Mouse (Mus musculus): Measurements from ENCODE around the gene Ptprn2. TPM values are rescaled to one million over a fixed set of nuclear protein-coding genes. Genes with fewer than 3 reads are reported as not detected.

Ptprn2 gene
- polyA plus RNA-seq, 1 experiment from 2014 or later = 2.9 TPM

DNA sequence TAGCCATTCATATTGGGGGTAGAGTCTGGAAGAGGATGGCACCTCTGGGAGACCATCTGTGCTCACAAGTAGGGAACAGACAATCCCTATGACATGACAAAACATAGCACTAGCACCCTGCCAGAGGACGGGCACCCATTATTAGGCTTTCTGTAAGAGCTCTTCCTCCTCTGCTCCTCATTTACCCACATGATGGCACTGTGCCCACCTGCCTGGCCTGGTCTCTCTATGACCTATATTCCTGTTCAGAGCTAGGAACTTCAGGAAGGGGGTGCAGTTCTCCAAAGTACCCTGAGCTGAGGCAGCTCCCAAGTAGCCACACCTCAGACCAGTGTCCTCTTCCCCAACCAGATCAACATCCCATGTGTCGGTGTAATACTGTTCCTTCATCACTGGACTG, 777.6 kb downstream of the Ptprn2 start:
- 91% methylated on average over 2 of the region's 2 CpGs for WGBS
- no peak for ATAC-seq (ENCODE audit: insufficient read depth, low FRiP score, low TSS enrichment)

DNA sequence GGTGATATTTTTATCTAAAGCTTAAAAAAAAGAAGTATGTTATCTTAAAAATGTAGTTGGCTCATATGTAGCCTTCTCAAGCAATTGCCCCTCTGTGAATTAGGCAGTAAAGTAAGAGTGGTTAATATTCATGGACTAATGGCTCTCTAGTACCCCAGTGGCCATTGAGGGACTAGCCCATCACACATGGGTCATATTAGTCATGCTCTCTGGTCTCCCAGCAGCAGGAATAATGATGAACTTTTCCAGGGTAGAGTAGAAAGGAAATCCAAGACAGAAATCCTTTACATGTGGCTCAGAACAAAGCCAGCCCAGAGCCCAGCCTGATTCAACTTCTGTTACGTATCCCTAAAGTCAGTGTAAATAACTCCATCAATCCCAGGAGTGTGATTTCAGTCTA, 779.7 kb downstream of the Ptprn2 start:
- no peak overlapping the region for H3K4me2 ChIP-seq (ENCODE audit: low read depth)
- no peak overlapping the region for H3K4me3 ChIP-seq (ENCODE audit: low read depth, low read length)
- H3K27me3 ChIP-seq (ENCODE audit: control insufficient read depth, insufficient read depth, low read length) = no peaks in the 10 kb centered on the region
- no peak for DNase-seq (ENCODE audit: low spot score)
- 32% methylated on average over 1 of the region's 1 CpGs for WGBS
- peaks cover 2% of the 10 kb centered on the region; the same call in 1 of the 2 replicates for H3K4me1 ChIP-seq (ENCODE audit: control insufficient read depth, insufficient read depth, low read length)
- H3K9me3 ChIP-seq (ENCODE audit: control insufficient read depth, low read length) = no peaks in the 10 kb centered on the region
- peak; percentile 72 for ATAC-seq (ENCODE audit: insufficient read depth, low FRiP score, low TSS enrichment)
- no peak overlapping the region for H3K9ac ChIP-seq (ENCODE audit: low read length)
- H3K36me3 ChIP-seq (ENCODE audit: control insufficient read depth, insufficient read depth, low read length) = no peaks in the 10 kb centered on the region
- no peak overlapping the region for H3K27ac ChIP-seq (ENCODE audit: low read depth, low read length)

More for the DNA sequence above, 777.6 kb downstream of the Ptprn2 start:
- Histone ChIP-seq H3K27ac (ENCODE audit: low read depth, low read length) (no peak overlapping the region), H3K9ac (ENCODE audit: low read length) (no peak overlapping the region), H3K9me3 (ENCODE audit: control insufficient read depth, low read length) (no peaks in the 10 kb centered on the region), H3K4me3 (ENCODE audit: low read depth, low read length) (no peak overlapping the region), H3K27me3 (ENCODE audit: control insufficient read depth, insufficient read depth, low read length) (no peaks in the 10 kb centered on the region), H3K4me2 (ENCODE audit: low read depth) (no peak overlapping the region), H3K4me1 (ENCODE audit: control insufficient read depth, insufficient read depth, low read length) (peaks cover 7% of the 10 kb centered on the region; the same call in 1 of the 2 replicates), H3K36me3 (ENCODE audit: control insufficient read depth, insufficient read depth, low read length) (no peaks in the 10 kb centered on the region)
- no peak for DNase-seq (ENCODE audit: low spot score)

DNA sequence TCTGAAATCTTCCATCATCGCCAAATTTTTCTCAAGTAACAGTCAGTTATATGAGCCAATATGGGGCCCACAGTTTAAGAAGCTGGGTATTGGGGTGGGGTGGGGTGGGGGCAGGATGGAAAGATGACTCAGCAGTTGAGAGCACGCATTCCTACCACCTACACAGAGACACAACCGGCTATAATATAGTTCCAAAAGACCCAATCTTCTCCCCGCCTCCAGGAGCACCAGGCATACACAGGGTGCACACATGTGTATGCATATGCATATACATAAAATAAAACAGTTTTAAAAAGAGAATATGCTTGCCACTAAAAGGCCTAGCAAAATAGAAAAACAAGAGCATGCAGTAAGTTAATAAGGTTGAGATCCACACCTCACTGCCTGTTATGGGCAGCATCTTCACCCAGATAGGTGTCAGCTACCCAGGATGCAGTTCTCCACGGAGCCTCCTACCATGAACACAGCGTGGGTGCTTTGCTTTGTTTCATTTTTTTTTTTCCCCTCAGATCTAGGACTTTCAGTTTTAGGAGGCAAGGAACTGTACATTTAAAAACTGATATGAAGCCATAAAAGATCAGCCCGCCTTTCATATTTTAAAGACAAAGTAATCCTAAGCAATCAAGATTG, 783.1 kb downstream of the Ptprn2 start:
- no peak overlapping the region for H3K4me2 ChIP-seq (ENCODE audit: low read depth)
- no peak for DNase-seq (ENCODE audit: low spot score)
- H3K36me3 ChIP-seq (ENCODE audit: control insufficient read depth, insufficient read depth, low read length) = no peaks in the 10 kb centered on the region
- no peak overlapping the region; the same call in 1 of the 2 replicates for H3K27ac ChIP-seq (ENCODE audit: low read depth, low read length)
- no peak overlapping the region for H3K9ac ChIP-seq (ENCODE audit: low read length)
- ATAC-seq (ENCODE audit: insufficient read depth, low FRiP score, low TSS enrichment) = no peak
- 87% methylated on average over 7 of the region's 7 CpGs for WGBS
- H3K4me1 ChIP-seq (ENCODE audit: control insufficient read depth, insufficient read depth, low read length) = peaks cover 7% of the 10 kb centered on the region; the same call in 1 of the 2 replicates
- no peak overlapping the region for H3K4me3 ChIP-seq (ENCODE audit: low read depth, low read length)
- no peaks in the 10 kb centered on the region for H3K27me3 ChIP-seq (ENCODE audit: control insufficient read depth, insufficient read depth, low read length)
- no peaks in the 10 kb centered on the region for H3K9me3 ChIP-seq (ENCODE audit: control insufficient read depth, low read length)

DNA sequence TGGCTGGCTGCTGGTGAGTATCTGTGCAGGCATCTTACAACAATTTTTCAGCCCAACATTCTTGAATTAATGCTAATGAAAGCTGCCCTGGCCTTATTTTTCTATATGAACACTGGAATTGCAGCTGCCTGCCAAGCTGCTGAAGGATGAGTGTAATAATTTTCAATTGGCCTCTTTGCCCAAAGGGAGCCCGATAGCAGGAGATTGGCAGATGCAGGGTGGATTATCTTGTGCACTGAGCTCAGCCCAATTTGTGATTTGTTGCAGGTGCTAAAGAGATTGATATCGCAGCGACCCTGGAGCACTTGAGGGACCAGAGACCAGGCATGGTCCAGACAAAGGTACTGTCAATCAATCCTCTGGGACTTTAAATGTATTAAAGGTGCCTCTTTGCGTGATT, 783.8 kb downstream of the Ptprn2 start:
- H3K4me2 ChIP-seq (ENCODE audit: low read depth) = no peak overlapping the region
- H3K4me1 ChIP-seq (ENCODE audit: control insufficient read depth, insufficient read depth, low read length) = peaks cover 7% of the 10 kb centered on the region; the same call in 1 of the 2 replicates
- H3K9ac ChIP-seq (ENCODE audit: low read length) = no peak overlapping the region
- no peak overlapping the region for H3K4me3 ChIP-seq (ENCODE audit: low read depth, low read length)
- H3K36me3 ChIP-seq (ENCODE audit: control insufficient read depth, insufficient read depth, low read length) = no peaks in the 10 kb centered on the region
- DNase-seq (ENCODE audit: low spot score) = no peak
- no peak for ATAC-seq (ENCODE audit: insufficient read depth, low FRiP score, low TSS enrichment)
- 87% methylated on average over 4 of the region's 4 CpGs for WGBS
- H3K27ac ChIP-seq (ENCODE audit: low read depth, low read length) = no peak overlapping the region; the same call in 1 of the 2 replicates
- H3K9me3 ChIP-seq (ENCODE audit: control insufficient read depth, low read length) = no peaks in the 10 kb centered on the region
- no peaks in the 10 kb centered on the region for H3K27me3 ChIP-seq (ENCODE audit: control insufficient read depth, insufficient read depth, low read length)

DNA sequence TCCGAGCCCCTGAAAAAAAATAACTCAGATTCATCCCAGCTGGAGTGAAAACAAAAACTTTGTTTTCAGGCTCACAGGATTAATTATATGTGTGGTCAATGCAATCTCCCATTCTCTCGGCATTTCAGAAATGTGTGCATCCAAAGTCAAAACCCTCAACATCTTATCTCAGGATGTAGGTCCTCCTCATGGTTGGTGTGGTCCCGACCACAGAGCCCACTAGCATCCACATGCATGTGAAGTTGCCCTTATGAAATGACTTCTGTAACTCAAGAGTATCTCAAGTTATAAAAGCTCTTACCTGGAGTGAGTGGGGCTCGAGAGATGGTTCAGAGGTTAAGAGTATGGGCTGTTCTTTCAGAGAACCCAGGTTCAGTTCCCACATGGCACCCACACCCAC, 784.7 kb downstream of the Ptprn2 start:
- ATAC-seq (ENCODE audit: insufficient read depth, low FRiP score, low TSS enrichment) (no peak), DNase-seq (ENCODE audit: low spot score) (no peak)
- H3K4me2 ChIP-seq (ENCODE audit: low read depth) = no peak overlapping the region
- H3K36me3 ChIP-seq (ENCODE audit: control insufficient read depth, insufficient read depth, low read length) = no peaks in the 10 kb centered on the region; the same call in 1 of the 2 replicates
- H3K9me3 ChIP-seq (ENCODE audit: control insufficient read depth, low read length) = no peaks in the 10 kb centered on the region
- H3K4me3 ChIP-seq (ENCODE audit: low read depth, low read length) = no peak overlapping the region
- H3K27ac ChIP-seq (ENCODE audit: low read depth, low read length) = no peak overlapping the region
- H3K27me3 ChIP-seq (ENCODE audit: control insufficient read depth, insufficient read depth, low read length) = no peaks in the 10 kb centered on the region
- peaks cover 6% of the 10 kb centered on the region; the same call in 1 of the 2 replicates for H3K4me1 ChIP-seq (ENCODE audit: control insufficient read depth, insufficient read depth, low read length)
- no peak overlapping the region for H3K9ac ChIP-seq (ENCODE audit: low read length)
- WGBS = 89% methylated on average over 4 of the region's 4 CpGs

DNA sequence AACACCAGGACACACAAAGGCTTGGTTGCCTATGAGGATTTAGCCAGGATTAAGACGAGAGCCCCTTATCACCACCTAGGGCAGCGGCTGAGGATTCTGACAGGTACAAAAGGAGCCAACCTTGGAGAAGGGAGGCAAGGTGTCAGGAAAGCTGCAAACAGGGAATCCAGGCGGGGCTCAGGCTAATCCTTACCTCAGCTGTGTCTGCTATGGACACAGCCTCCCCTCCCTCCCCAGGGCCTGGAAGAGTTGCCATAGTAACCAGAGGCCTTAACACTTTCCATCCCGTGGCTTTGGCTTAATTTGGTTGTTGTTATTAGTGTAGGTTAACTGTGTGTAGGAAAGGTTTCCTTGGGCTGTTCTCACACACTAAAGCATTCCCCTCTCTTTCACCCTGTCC, 787.6 kb downstream of the Ptprn2 start:
- H3K27me3 ChIP-seq (ENCODE audit: control insufficient read depth, insufficient read depth, low read length) = no peaks in the 10 kb centered on the region
- no peak overlapping the region for H3K4me3 ChIP-seq (ENCODE audit: low read depth, low read length)
- no peak overlapping the region; the same call in 1 of the 2 replicates for H3K9ac ChIP-seq (ENCODE audit: low read length)
- no peak overlapping the region for H3K4me2 ChIP-seq (ENCODE audit: low read depth)
- peak; percentile 60; the same call in 1 of the 2 replicates for ATAC-seq (ENCODE audit: insufficient read depth, low FRiP score, low TSS enrichment)
- H3K27ac ChIP-seq (ENCODE audit: low read depth, low read length) = peak overlapping the region; percentile 34; the same call in 1 of the 2 replicates
- no peaks in the 10 kb centered on the region; the same call in 1 of the 2 replicates for H3K36me3 ChIP-seq (ENCODE audit: control insufficient read depth, insufficient read depth, low read length)
- H3K4me1 ChIP-seq (ENCODE audit: control insufficient read depth, insufficient read depth, low read length) = peaks cover 5% of the 10 kb centered on the region; the same call in 1 of the 2 replicates
- no peaks in the 10 kb centered on the region for H3K9me3 ChIP-seq (ENCODE audit: control insufficient read depth, low read length)
- DNase-seq (ENCODE audit: low spot score) = peak; percentile 41
- WGBS = 26% methylated on average over 4 of the region's 4 CpGs

DNA sequence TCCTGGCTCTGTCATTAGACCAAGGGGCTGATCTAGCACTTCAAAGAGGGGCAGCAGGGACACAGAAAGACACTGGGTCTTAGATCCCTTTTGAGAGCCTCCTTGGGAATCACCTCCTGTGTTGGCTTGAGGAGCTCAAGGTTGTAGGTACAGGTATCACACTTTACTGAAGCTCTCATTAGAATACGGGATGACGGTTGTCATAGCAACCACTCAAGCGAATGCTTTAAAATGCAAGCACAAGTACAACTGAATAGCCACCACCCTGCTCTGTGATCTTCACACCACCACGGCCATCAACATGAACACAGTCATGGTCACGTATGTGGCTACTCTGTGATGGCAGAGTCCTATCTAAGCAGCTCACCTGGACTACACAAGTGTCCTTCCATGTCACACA, 789.1 kb downstream of the Ptprn2 start:
- Histone ChIP-seq H3K27me3 (ENCODE audit: control insufficient read depth, insufficient read depth, low read length) (no peaks in the 10 kb centered on the region), H3K4me1 (ENCODE audit: control insufficient read depth, insufficient read depth, low read length) (peaks cover 5% of the 10 kb centered on the region; the same call in 1 of the 2 replicates), H3K36me3 (ENCODE audit: control insufficient read depth, insufficient read depth, low read length) (no peaks in the 10 kb centered on the region; the same call in 1 of the 2 replicates), H3K27ac (ENCODE audit: low read depth, low read length) (no peak overlapping the region), H3K9ac (ENCODE audit: low read length) (no peak overlapping the region), H3K4me3 (ENCODE audit: low read depth, low read length) (no peak overlapping the region), H3K4me2 (ENCODE audit: low read depth) (no peak overlapping the region), H3K9me3 (ENCODE audit: control insufficient read depth, low read length) (no peaks in the 10 kb centered on the region)
- DNase-seq (ENCODE audit: low spot score) (no peak), ATAC-seq (ENCODE audit: insufficient read depth, low FRiP score, low TSS enrichment) (no peak)
- WGBS = 78% methylated on average over 5 of the region's 5 CpGs

DNA sequence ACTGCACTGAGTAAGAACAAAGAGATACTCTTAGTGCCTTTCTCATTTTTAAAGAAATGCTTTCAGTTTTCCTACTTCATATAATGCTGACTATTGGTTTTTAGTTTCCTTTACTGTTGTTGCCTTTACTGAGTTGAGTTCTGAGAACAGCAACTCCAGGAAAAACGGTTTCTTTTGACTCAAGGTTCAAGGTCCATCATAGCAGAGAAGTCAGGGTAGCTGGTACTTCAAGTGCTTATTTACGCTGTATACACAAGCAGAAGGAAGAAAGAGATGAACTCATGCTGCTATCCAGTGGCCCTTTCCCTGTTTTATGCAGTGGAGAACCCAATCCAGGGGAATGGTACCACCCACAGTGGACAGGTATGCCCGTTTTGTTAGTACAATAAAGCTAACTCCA, 795.3 kb downstream of the Ptprn2 start:
- ATAC-seq (ENCODE audit: insufficient read depth, low FRiP score, low TSS enrichment) (no peak), DNase-seq (ENCODE audit: low spot score) (no peak)
- Histone ChIP-seq H3K9ac (ENCODE audit: low read length) (no peak overlapping the region), H3K27ac (ENCODE audit: low read depth, low read length) (no peak overlapping the region), H3K4me3 (ENCODE audit: low read depth, low read length) (no peak overlapping the region), H3K4me2 (ENCODE audit: low read depth) (no peak overlapping the region), H3K4me1 (ENCODE audit: control insufficient read depth, insufficient read depth, low read length) (no peaks in the 10 kb centered on the region), H3K36me3 (ENCODE audit: control insufficient read depth, insufficient read depth, low read length) (no peaks in the 10 kb centered on the region; the same call in 1 of the 2 replicates), H3K27me3 (ENCODE audit: control insufficient read depth, insufficient read depth, low read length) (no peaks in the 10 kb centered on the region), H3K9me3 (ENCODE audit: control insufficient read depth, low read length) (no peaks in the 10 kb centered on the region)
- 89% methylated on average over 3 of the region's 3 CpGs for WGBS

DNA sequence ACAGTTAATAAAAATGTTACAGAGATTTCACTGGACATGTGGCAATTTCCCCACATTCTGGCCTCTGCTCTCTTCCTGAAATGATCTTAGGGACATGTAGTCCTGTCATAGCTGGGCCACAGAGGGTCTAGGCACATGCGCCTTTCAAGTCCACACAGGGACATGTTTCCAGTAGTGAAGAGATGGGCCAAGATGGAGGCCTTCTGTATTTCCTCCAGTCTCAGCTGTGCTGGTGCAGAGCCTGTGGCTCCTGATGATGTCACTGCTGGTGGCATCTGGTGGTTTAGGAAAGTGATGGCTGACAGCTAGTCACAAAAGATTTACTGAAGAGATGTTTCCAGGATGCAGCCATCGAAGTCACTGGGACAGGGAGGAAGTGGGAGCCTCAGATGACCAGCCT, 797.1 kb downstream of the Ptprn2 start:
- no peak for DNase-seq (ENCODE audit: low spot score)

More for the DNA sequence above, 797.1 kb downstream of the Ptprn2 start:
- H3K9me3 ChIP-seq (ENCODE audit: control insufficient read depth, low read length) = no peaks in the 10 kb centered on the region
- H3K4me3 ChIP-seq (ENCODE audit: low read depth, low read length) = no peak overlapping the region
- 85% methylated on average over 2 of the region's 2 CpGs for WGBS
- no peaks in the 10 kb centered on the region for H3K4me1 ChIP-seq (ENCODE audit: control insufficient read depth, insufficient read depth, low read length)
- H3K9ac ChIP-seq (ENCODE audit: low read length) = no peak overlapping the region
- no peak; the same call in 1 of the 2 replicates for ATAC-seq (ENCODE audit: insufficient read depth, low FRiP score, low TSS enrichment)
- no peak overlapping the region for H3K4me2 ChIP-seq (ENCODE audit: low read depth)
- no peaks in the 10 kb centered on the region for H3K27me3 ChIP-seq (ENCODE audit: control insufficient read depth, insufficient read depth, low read length)
- no peaks in the 10 kb centered on the region; the same call in 1 of the 2 replicates for H3K36me3 ChIP-seq (ENCODE audit: control insufficient read depth, insufficient read depth, low read length)
- H3K27ac ChIP-seq (ENCODE audit: low read depth, low read length) = no peak overlapping the region
